14 mouse cellular contexts compared by ENCODE assay signal in the genomic region with DNA sequence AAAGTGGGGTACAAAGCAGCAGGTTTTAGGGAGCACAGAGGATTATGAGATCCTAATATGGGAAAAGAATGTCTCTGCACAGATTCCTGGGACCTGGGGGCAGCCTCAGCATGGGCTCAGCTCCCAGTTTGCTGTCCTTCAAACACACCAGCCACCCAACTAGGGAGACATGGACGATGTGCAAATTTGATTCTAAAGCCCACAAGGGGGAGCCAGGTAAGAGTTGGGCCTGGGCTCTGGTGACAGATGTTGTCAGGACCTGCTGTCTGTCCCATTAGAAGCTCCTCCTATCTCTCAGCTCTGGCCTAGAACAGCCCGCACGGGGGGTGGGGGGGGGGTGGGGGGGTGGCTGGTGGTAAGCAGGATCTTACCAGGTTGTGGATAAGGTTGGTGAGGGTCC. TPM values are rescaled to one million over a fixed set of nuclear protein-coding genes. Genes with fewer than 3 reads are reported as not detected.
A peak's percentile ranks its signal among the peaks of the same experiment; 100 is the strongest.
DNase-seq lines count a peak whose midpoint lies in the region; TF ChIP-seq lines count a peak whose summit lies in the region.
"Had no signal": no experiment of that assay in that cellular context is flagged by ENCODE, and none has a peak within 500 bp of the region (broad histone marks: within the 10 kb centered on the region; RNA-seq: fewer than 3 reads in every experiment).

No protein-coding gene starts in this region.

- DNase-seq in heart, adult 2 months = no peak
- no peak for DNase-seq in heart, adult 18-20 months
- peak; percentile 60 to 65 for DNase-seq in spleen, postnatal 10 days (ENCODE audit: low spot score in 2 of 2)
- no peak for DNase-seq in spleen, adult 18-20 months
- DNase-seq in induced T-regulatory cell, adult 2 months (ENCODE audit: low read depth) = peak; percentile 58
- peak; percentile 42 for DNase-seq in thymus, postnatal 4 days
- DNase-seq in left cerebral cortex, postnatal 25 days (ENCODE audit: low spot score in 2 of 2) = no peak
- no peak for DNase-seq in cerebellum, adult 11-12 months
- DNase-seq: adrenal gland, postnatal 36 days had no signal

- TF ChIP-seq EP300 in heart, adult 2 months (IDR thresholded peaks at IDR 0.05; ENCODE audit: insufficient read depth, low read depth, low read length) = no peak

- H3K4me3 ChIP-seq in heart, adult 2 months = no peak overlapping the region
- H3K4me3 ChIP-seq: forebrain, embryonic 15.5 days; kidney, embryonic 15.5 days; limb, embryonic 10.5 days; neural tube, embryonic 15.5 days had no signal

- intact Hi-C loops in heart, adult 2 months (cut with DNase I) = no loop called here
- intact Hi-C loops in left cerebral cortex, postnatal 25 days (cut with DNase I) = no loop called here

- H3K36me3 ChIP-seq in heart, adult 2 months (ENCODE audit: control insufficient read depth, insufficient read depth, low read length) = no peaks in the 10 kb centered on the region

- peaks cover 7% of the 10 kb centered on the region for H3K4me1 ChIP-seq in heart, adult 2 months (ENCODE audit: control insufficient read depth, insufficient read depth, low read length)

- no peaks in the 10 kb centered on the region for H3K79me2 ChIP-seq in heart, adult 2 months (replicated peaks; ENCODE audit: control insufficient read depth, insufficient read depth, low read length)

- TF ChIP-seq CTCF in heart, adult 2 months (IDR thresholded peaks at IDR 0.05) = 0 out of 2 replicates have a peak, but pooled peaks have one; percentile 6

- H3K27me3 ChIP-seq in heart, adult 2 months (ENCODE audit: control insufficient read depth, insufficient read depth, low read length) = no peaks in the 10 kb centered on the region
- H3K27me3 ChIP-seq: forebrain, embryonic 15.5 days; kidney, embryonic 15.5 days; neural tube, embryonic 15.5 days had no signal

- 33% methylated on average over 3 of the region's 3 CpGs for WGBS in heart, adult 2 months

- no peak overlapping the region for H3K27ac ChIP-seq in heart, adult 2 months
- H3K27ac ChIP-seq: forebrain, embryonic 15.5 days; kidney, embryonic 15.5 days; neural tube, embryonic 15.5 days had no signal

- H3K9ac ChIP-seq in heart, adult 2 months (ENCODE audit: low read depth, low read length) = no peak overlapping the region
- H3K9ac ChIP-seq: forebrain, embryonic 15.5 days; kidney, embryonic 15.5 days; neural tube, embryonic 15.5 days had no signal

- TF ChIP-seq POLR2A in heart, adult 2 months (IDR thresholded peaks at IDR 0.05; ENCODE audit: insufficient read depth, low read depth, low read length) = no peak

RNA-seq across cellular contexts. Expression of gene Ormdl3, which starts 3.6 kb away (rescaled TPM):
- 10 to 100 TPM; 40.2 to 40.9 TPM for total RNA-seq in heart, adult 2 months (2021)
- polyA plus RNA-seq in heart, adult 2 months (2012; rRNA removed) = 61.2 and 63.8 TPM in 2 replicates
- 10 to 100 TPM; 42.6 to 47.5 TPM for total RNA-seq in heart, adult 18-20 months (2021)
- total RNA-seq in left cerebral cortex, postnatal 25 days (2021) = 10 to 100 TPM; 48.9 TPM

RNA-seq across cellular contexts. Expression of gene Lrrc3c, which starts 14.5 kb away (rescaled TPM):
- total RNA-seq in heart, adult 2 months (2021) = not detected
- not detected in 2 replicates for polyA plus RNA-seq in heart, adult 2 months (2012; rRNA removed)
- not detected for total RNA-seq in heart, adult 18-20 months (2021)
- total RNA-seq in left cerebral cortex, postnatal 25 days (2021) = not detected
- total RNA-seq: adrenal gland, postnatal 36 days had no signal
- polyA plus RNA-seq: forebrain, embryonic 15.5 days; heart, embryonic 16.5 days; kidney, embryonic 15.5 days; limb, embryonic 10.5 days; neural tube, embryonic 15.5 days had no signal

RNA-seq across cellular contexts. Expression of gene Zpbp2, which starts 32.7 kb away (rescaled TPM):
- total RNA-seq in heart, adult 2 months (2021) = not detected
- polyA plus RNA-seq in heart, adult 2 months (2012; rRNA removed) = 0.23 TPM in 1 of 2 replicates, not detected in the other
- total RNA-seq in heart, adult 18-20 months (2021) = not detected
- total RNA-seq in left cerebral cortex, postnatal 25 days (2021) = not detected
- polyA plus RNA-seq: neural tube, embryonic 15.5 days had no signal

RNA-seq across cellular contexts. Expression of gene Ikzf3, which starts 37.7 kb away (rescaled TPM):
- 1 to 10 TPM in 1 of 2 experiments, under 1 TPM in 1; 0.94 to 1.5 TPM for total RNA-seq in heart, adult 2 months (2021)
- polyA plus RNA-seq in heart, adult 2 months (2012; rRNA removed) = 0.61 and 1.5 TPM in 2 replicates
- total RNA-seq in heart, adult 18-20 months (2021) = 1 to 10 TPM in 1 of 2 experiments, under 1 TPM in 1; 0.89 to 5.0 TPM
- total RNA-seq in left cerebral cortex, postnatal 25 days (2021) = under 1 TPM in 1 of 2 experiments, not detected in 1; 0.78 TPM
- polyA plus RNA-seq: limb, embryonic 10.5 days had no signal

RNA-seq across cellular contexts. Expression of gene Gm12355, which starts 41.9 kb away (rescaled TPM):
- total RNA-seq in heart, adult 2 months (2021) = 10 to 100 TPM in 1 of 2 experiments, 1 to 10 TPM in 1; 7.9 to 10.8 TPM
- polyA plus RNA-seq in heart, adult 2 months (2012; rRNA removed) = not detected in 2 replicates
- total RNA-seq in heart, adult 18-20 months (2021) = 10 to 100 TPM in 1 of 2 experiments, 1 to 10 TPM in 1; 6.6 to 10.4 TPM
- 10 to 100 TPM; 11.6 to 14.0 TPM for total RNA-seq in left cerebral cortex, postnatal 25 days (2021)

Comparison
In these comparisons a context has a peak if more than half of its experiments do, and no peak if none do; other contexts are left out.
1. DNase-seq: peak in spleen, postnatal 10 days (2 of 2), induced T-regulatory cell, adult 2 months (single experiment) and thymus, postnatal 4 days (single experiment); none in heart, adult 2 months (0 of 2), heart, adult 18-20 months (0 of 2), spleen, adult 18-20 months (0 of 2), left cerebral cortex, postnatal 25 days (0 of 2) and cerebellum, adult 11-12 months (single experiment).